Mouse (Mus musculus) bone marrow macrophage, adult 2 months (primary cell): Measurements from ENCODE around the gene Kcnk13. TPM values are rescaled to one million over a fixed set of nuclear protein-coding genes. Genes with fewer than 3 reads are reported as not detected.

ENCODE experiments used
- H3K27ac ChIP-seq: 2 replicates; pipeline ENCODE4 v1.5.1; 2012; ENCODE audit warnings: low read depth, low read length; ENCODE audit not compliant: insufficient read depth
- H3K4me1 ChIP-seq: 2 replicates; pipeline ENCODE4 v1.6.1; 2012; ENCODE audit warnings: low read length; ENCODE audit not compliant: control insufficient read depth, insufficient read depth
- H3K4me3 ChIP-seq: 2 replicates; pipeline ENCODE4 v1.5.1; 2012; ENCODE audit warnings: mild to moderate bottlenecking, low read length, moderate library complexity; ENCODE audit not compliant: insufficient read depth
- CTCF ChIP-seq: IDR thresholded peaks from 2 replicates; pipeline ENCODE4 v1.5.1; 2012; ENCODE audit warnings: low read depth, mild to moderate bottlenecking, low read length, moderate library complexity
- POLR2A ChIP-seq: IDR thresholded peaks from 2 replicates; pipeline ENCODE4 v1.6.1; 2012; ENCODE audit warnings: mild to moderate bottlenecking, low read depth, low read length, borderline replicate concordance
- polyA plus RNA-seq: library from polyadenylated mRNA; stranded (reverse); fragments of >200 nt; gene quantifications from 2 replicates; pipeline ENCODE4 v1.2.4, GENCODE M21; 2012; ENCODE audit not compliant: missing spikeins, insufficient read depth, insufficient read length

Gene Kcnk13
- polyA plus RNA-seq = 27.7 and 28.3 TPM in 2 replicates

DNA sequence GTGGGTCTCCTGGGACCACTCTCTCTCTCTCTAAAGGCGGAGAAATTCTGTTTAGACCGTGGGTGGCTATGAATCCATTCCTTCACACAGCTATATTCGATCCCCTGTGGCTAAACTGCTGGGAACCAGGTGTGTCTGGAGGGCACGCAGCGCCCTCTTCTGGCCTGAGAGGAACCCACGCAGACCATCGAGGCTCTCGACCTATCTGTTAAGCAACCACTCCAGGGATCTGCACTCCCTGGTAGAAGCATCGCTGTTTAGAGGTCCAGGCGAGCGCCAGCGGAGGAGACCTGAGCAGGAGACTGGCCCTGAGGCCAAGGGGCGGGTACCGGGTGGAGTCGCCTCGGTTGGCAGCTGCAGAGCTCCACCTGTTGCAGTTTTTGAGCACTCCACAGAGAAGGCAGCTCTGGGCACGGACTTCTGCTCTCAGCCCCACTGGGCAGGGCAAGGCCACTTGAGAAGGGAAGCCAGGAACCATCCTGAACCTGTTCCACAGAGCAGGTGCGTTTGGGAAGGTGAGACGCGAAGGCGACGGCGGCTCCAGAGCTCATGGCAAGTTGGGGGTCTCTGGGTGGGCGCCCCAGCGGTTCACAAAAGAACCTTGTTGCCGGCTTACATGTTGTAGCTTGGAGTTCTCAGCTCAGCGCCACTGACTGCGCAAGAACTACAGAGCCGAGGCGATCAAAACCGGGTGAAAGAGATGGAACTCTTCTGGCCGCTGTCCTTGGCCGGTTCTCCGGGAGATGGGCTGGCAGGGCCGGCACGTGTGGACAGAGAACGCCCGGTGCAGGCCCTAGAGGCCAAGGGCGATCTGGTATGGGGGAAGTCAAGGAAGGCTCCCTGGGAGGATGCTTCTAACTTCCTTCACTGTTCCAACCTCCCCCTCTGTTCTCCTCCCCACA, at the start of gene Kcnk13:
Gene Kcnk13 (plus strand): TSS at position 199 of the 902 bp plus-strand sequence.
- TF ChIP-seq CTCF = peak; percentile 89
- no peak for TF ChIP-seq POLR2A

DNA sequence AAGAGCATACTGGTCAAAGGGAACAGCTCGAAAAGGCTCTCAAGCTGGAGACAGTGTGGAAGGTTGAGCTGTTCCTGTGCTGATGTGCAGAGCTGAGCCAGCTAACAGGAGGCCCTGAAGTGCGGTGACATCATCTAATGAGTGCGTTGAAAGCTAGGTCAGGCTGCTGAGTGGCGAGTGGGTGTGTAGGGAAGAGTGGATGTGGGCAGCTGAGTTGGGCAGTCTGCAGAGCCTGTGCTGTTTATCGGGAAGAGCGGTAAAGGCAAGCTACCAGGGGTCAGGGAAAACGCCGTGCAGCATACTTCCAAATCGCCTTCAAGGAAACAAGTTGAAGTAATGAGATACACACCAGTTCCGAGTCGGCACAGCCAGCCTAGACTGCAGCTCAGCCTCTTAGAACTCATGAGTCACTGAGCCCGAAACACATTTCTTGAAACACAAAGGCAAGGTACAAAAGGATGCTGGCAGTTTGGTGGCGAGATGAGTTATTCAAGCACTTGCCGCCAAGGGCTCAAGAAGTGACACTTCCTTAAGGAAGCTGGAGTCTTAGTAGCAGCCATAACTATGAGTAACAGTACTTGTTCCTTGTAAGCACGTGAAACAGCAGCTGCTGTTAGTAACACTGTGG, 46.4 kb upstream of the Kcnk13 start:
- H3K27ac ChIP-seq = no peak overlapping the region
- TF ChIP-seq CTCF (no peak), POLR2A (no peak)
- peaks cover 10% of the 10 kb centered on the region; the same call in 1 of the 2 replicates for H3K4me1 ChIP-seq
- no peak overlapping the region for H3K4me3 ChIP-seq

More for the DNA sequence above, at the start of gene Kcnk13:
- Histone ChIP-seq H3K4me1 (peaks cover 19% of the 10 kb centered on the region), H3K4me3 (peak within 1 kb of the TSS; percentile 83), H3K27ac (peak within 1 kb of the TSS; percentile 92)

DNA sequence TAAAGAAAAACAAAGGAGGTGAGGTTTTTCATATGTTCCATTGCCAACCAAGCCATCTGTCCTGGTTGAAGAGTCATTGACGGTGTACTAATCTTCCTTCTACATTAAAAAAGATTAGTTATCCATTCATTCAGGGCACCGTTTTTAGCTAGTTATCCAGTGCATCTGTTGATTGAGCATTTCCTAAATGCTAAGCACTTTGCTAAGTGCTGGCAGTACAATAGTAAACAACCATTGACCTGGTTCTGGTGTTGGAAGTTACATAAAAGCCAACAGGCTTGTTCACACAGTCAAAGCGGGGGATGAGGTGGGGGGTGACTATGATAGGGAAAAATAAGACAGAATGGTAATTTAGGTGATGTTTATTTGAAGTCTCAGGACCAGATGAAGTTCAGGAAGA, 44.7 kb upstream of the Kcnk13 start:
- Histone ChIP-seq H3K4me3 (no peak overlapping the region), H3K4me1 (peaks cover 10% of the 10 kb centered on the region; the same call in 1 of the 2 replicates), H3K27ac (no peak overlapping the region)
- TF ChIP-seq CTCF (no peak), POLR2A (no peak)

DNA sequence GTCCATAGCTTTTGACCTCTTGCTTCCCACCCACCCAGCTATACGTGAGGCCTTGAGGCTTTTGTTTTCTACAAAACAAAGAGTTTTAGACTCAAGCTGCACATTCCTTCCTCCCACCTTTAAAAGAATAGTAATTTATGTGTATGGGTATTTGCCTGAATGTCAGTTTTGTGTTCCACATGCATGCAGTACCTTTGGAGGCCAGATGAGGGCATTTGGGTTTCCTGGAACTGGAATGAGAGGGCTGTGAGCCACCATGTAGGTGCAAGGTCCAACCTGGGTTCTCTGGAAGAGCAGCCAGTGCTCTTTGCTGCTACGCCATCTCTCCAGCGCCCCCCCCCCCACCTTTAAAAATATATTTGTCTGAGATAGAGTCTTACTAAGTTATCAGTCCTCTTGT, 43.3 kb upstream of the Kcnk13 start:
- Histone ChIP-seq H3K4me3 (no peak overlapping the region), H3K27ac (no peak overlapping the region), H3K4me1 (peaks cover 10% of the 10 kb centered on the region; the same call in 1 of the 2 replicates)
- TF ChIP-seq POLR2A = no peak
- no peak for TF ChIP-seq CTCF

DNA sequence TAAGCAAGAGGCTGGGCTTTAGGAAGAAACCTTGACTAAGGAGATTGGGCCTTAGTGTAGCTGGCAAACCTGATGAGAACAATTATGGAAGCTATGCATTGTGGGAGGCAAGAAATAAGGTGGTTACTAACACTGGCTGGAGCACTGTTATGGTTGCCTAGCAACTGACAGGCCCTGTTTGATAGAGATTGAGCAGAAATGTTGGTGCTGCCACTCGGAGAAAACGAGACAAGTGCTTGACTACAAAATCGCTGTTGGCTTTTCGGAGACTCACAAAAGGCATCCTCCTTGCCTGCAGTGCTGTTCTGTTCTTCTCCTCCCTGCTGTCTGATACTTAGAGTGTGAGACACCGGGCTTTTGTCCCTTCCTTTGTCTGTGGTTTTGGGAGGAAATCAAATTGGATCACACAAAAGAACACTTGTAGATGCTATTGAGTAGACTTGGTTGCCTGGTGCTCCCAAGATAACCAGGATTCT, 41.1 kb upstream of the Kcnk13 start:
- H3K4me3 ChIP-seq = no peak overlapping the region
- peaks cover 3% of the 10 kb centered on the region; the same call in 1 of the 2 replicates for H3K4me1 ChIP-seq
- H3K27ac ChIP-seq = no peak overlapping the region
- TF ChIP-seq POLR2A = no peak
- no peak for TF ChIP-seq CTCF

DNA sequence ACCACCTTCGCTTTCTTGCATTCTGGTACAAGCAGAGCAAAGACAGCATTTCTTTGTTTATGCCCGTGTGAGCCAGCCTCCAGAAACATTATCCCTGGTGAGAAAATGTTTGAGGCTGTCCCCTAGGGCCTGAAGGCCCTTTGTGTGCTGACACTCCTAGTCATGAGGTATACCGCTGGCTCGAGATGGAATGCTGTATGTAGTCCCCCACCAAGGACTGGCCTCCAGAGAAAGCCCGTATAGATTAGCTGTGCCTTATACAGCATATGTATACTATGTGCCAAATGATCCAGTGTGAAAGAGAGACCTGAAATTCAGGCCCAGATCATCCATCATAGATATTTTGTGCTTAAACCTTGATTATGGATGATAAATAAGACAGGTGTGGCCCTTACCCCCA, 40.6 kb upstream of the Kcnk13 start:
- no peak for TF ChIP-seq POLR2A
- TF ChIP-seq CTCF = no peak
- no peak overlapping the region for H3K27ac ChIP-seq
- no peaks in the 10 kb centered on the region for H3K4me1 ChIP-seq
- no peak overlapping the region for H3K4me3 ChIP-seq

DNA sequence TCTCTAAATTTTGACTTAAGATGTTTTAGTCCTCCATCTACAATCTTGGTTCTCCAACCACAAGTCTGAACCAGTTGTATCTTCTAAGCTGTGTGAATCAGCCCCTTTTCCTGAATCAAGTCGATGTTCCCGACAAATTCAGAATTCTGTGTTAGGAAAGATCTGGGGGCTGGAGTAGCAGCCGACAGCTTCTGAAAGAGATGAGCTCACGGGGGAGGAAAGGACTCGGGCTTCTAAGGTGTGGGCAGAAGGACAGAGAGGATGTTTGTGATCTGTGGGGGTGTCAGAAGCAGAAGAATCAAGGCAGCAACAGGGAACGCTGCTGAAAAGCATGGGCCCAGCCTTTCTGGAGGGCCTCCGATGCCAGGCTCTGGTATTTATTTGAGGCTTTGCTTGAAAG, 36.0 kb upstream of the Kcnk13 start:
- Histone ChIP-seq H3K4me1 (peaks cover 4% of the 10 kb centered on the region), H3K27ac (no peak overlapping the region), H3K4me3 (no peak overlapping the region)
- TF ChIP-seq CTCF (no peak), POLR2A (no peak)

DNA sequence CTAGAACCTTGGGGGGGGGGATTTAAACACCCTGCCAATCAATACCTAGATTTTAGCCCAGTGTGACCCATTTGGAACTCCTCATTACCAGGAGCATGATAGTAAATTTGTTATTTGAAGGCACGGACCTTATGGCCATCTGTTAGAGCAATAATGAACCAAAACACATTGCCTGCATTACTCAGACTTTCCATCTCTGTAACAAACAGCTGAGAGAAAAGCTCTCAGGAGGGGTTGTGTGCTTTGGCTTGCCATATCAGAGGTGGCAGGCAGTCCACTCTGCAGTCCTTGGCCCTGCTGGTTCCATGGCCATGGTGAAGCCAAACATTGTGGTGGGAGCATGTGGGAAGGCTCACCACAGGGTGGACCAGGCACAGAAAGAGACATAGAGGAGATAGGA, 35.1 kb upstream of the Kcnk13 start:
- Histone ChIP-seq H3K27ac (no peak overlapping the region), H3K4me3 (no peak overlapping the region), H3K4me1 (peaks cover 4% of the 10 kb centered on the region)
- TF ChIP-seq CTCF (no peak), POLR2A (no peak)

DNA sequence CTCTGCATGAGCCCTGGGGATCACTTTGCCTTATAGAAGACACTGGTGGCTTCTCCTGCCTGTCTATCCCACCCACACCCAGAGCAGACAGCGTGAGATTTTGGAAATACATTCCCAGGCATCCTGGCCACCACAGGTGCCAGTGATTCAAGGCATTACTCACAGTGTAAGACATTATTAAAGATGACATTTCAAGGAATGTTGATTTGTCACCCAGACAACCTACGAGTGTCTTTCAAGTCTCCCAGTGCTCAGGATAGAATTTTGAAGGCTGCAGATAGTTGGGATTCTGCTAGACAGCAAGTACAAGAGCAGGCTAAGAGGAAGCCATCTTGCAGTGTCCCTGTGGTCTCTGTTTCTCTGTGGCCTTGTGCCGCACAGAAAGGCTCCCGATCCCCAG, 32.1 kb upstream of the Kcnk13 start:
- no peak for TF ChIP-seq CTCF
- no peak for TF ChIP-seq POLR2A
- Histone ChIP-seq H3K4me1 (peaks cover 4% of the 10 kb centered on the region), H3K4me3 (no peak overlapping the region), H3K27ac (no peak overlapping the region)

DNA sequence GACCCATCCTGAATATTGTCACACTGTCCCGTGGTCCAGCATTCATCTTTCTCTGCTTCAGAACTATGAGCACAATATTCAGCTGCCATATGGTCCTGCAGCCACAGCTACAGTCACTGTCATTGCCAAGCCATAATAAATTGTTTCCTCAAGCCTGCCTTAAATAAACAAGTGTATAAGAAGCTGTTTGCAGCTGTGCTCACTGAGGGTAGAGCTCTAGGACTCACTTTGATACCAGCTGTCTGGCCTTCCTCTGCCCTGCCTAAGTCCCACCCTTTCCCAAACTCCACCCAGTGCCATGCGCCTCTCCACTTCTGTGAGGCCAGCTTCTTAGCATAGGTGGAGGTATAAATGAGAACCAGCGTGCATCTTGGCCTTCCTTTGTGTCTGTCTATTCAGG, 30.7 kb upstream of the Kcnk13 start:
- Histone ChIP-seq H3K4me3 (no peak overlapping the region), H3K27ac (no peak overlapping the region), H3K4me1 (peaks cover 4% of the 10 kb centered on the region)
- no peak for TF ChIP-seq CTCF
- TF ChIP-seq POLR2A = no peak
